Mouse (Mus musculus) midbrain, postnatal 0 days (tissue): Measurements from ENCODE around the gene Foxp1. TPM values are rescaled to one million over a fixed set of nuclear protein-coding genes. Genes with fewer than 3 reads are reported as not detected.

Source experiments
- ATAC-seq: fragments of 200-750 bp; cut with Nextera tagmentation; 2 replicates; pipeline ENCODE4 v1.8.0; 2017; ENCODE audit warnings: moderate number of reproducible peaks, mild to moderate bottlenecking, moderate TSS enrichment, moderate library complexity; ENCODE audit not compliant: low FRiP score
- DNase-seq: peaks from one replicate; pipeline ENCODE4 v3.0.0-alpha.2; 2015; ENCODE audit warnings: low spot score
- H3K27ac ChIP-seq: fragments of 300-500 bp; sonication (generic); 2 replicates; pipeline ENCODE4 v1.5.1; 2014; ENCODE audit warnings: low read depth, mild to moderate bottlenecking, low read length, mixed read lengths
- H3K27me3 ChIP-seq: fragments of 300-500 bp; sonication (generic); 2 replicates; pipeline ENCODE4 v1.6.1; 2014; ENCODE audit warnings: low read length, control low read depth, mixed read lengths; ENCODE audit not compliant: insufficient read depth
- H3K36me3 ChIP-seq: fragments of 300-500 bp; sonication (generic); 2 replicates; pipeline ENCODE4 v1.6.1; 2014; ENCODE audit warnings: low read length, control low read depth, mixed read lengths; ENCODE audit not compliant: insufficient read depth
- H3K4me1 ChIP-seq: fragments of 300-500 bp; sonication (generic); 2 replicates; pipeline ENCODE4 v1.6.1; 2014; ENCODE audit warnings: mild to moderate bottlenecking, control low read depth, antibody characterized with exemption, low read length, mixed read lengths; ENCODE audit not compliant: insufficient read depth
- H3K4me2 ChIP-seq: fragments of 300-500 bp; sonication (generic); 2 replicates; pipeline ENCODE4 v1.6.1; 2014; ENCODE audit warnings: low read depth, mild to moderate bottlenecking, low read length, mixed read lengths; ENCODE audit not compliant: poor library complexity, severe bottlenecking
- H3K4me3 ChIP-seq: fragments of 300-500 bp; sonication (generic); 2 replicates; pipeline ENCODE4 v1.5.1; 2014; ENCODE audit warnings: low read depth, mild to moderate bottlenecking, low read length, moderate library complexity
- H3K9ac ChIP-seq: fragments of 300-500 bp; sonication (generic); replicated peaks from 2 replicates; pipeline ENCODE4 v1.6.1; 2014; ENCODE audit warnings: mild to moderate bottlenecking, low read length, moderate library complexity, mixed read lengths; ENCODE audit not compliant: poor library complexity, severe bottlenecking
- H3K9me3 ChIP-seq: fragments of 300-500 bp; sonication (generic); 2 replicates; pipeline ENCODE4 v1.6.1; 2016; ENCODE audit warnings: low read length, control low read depth
- CTCF ChIP-seq: IDR thresholded peaks from 2 replicates; pipeline ENCODE4 v1.5.1; 2016; ENCODE audit warnings: antibody characterized with exemption, mild to moderate bottlenecking
- WGBS: fragments of 180-500 bp; shearing (Covaris S2); extraction: QIAGEN DNeasy Blood & Tissue Kit; methylation state at CpG from one replicate; pipeline ENCODE4 v1.1.7; 2014; 5-methylcytosine and 5-hydroxymethylcytosine counted together
- polyA plus RNA-seq: library from polyadenylated mRNA; unstranded; fragments of >200 nt; fragmentation: Nextera tagmentation; extraction: Ambion mirVana; gene quantifications from 2 replicates; pipeline ENCODE4 v1.2.1, GENCODE M21; 2015
- total RNA-seq: library from RNA; depleted of rRNA; stranded (reverse); fragments of >200 nt; gene quantifications from 2 replicates; pipeline ENCODE4 v1.2.3, GENCODE M21; 2014

Gene Foxp1
- total and polyA plus RNA-seq, 2 experiments from 2014 or later = 71.1 to 74.3 TPM

- no peak for DNase-seq
- TF ChIP-seq CTCF = no peak
- Histone ChIP-seq H3K4me1 (no peaks in the 10 kb centered on the region), H3K9me3 (no peaks in the 10 kb centered on the region), H3K36me3 (no peaks in the 10 kb centered on the region), H3K9ac (no peak overlapping the region), H3K27ac (no peak overlapping the region), H3K4me2 (no peak overlapping the region), H3K27me3 (no peaks in the 10 kb centered on the region), H3K4me3 (no peak overlapping the region)
- WGBS = 92% methylated on average over 4 of the region's 4 CpGs
- no peak for ATAC-seq
These were observed 75.1 kb downstream of the Foxp1 start for GRCm38 (mm10) chr6:99447447-99447846.

DNA sequence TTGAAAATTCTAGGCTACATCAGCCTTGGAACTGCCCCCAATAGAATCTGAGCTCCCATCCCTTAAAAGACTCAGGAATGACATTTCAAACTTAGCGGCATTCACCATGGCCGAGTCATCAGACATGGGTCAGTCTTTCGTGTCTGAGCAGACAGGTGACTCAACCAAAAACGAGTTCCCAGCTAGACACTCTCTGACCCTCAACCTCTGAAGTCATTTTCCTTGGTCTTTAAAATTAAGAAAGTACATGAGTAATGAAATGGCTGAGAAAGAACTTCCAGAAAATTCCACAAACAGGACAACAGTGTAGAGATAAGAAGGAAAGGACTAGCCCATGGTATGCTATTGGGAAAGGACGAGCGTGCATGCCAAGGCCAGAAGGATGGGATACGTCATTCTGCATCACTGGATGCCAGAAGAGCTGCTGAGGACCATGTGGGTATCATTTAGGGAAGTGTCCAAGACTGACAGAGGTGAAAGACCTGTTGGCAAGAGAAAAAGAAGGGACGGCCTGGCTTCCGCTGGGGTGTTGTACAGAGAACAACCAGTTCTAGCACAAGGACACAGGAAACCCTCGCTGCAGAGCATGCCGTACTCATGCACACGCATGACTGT, 75.6 kb downstream of the Foxp1 start:
- Histone ChIP-seq H3K4me3 (no peak overlapping the region), H3K27me3 (no peaks in the 10 kb centered on the region), H3K9me3 (no peaks in the 10 kb centered on the region), H3K4me1 (no peaks in the 10 kb centered on the region), H3K9ac (no peak overlapping the region), H3K36me3 (no peaks in the 10 kb centered on the region), H3K4me2 (no peak overlapping the region), H3K27ac (no peak overlapping the region)
- ATAC-seq = no peak
- no peak for DNase-seq
- 94% methylated on average over 12 of the region's 12 CpGs for WGBS
- TF ChIP-seq CTCF = no peak

DNA sequence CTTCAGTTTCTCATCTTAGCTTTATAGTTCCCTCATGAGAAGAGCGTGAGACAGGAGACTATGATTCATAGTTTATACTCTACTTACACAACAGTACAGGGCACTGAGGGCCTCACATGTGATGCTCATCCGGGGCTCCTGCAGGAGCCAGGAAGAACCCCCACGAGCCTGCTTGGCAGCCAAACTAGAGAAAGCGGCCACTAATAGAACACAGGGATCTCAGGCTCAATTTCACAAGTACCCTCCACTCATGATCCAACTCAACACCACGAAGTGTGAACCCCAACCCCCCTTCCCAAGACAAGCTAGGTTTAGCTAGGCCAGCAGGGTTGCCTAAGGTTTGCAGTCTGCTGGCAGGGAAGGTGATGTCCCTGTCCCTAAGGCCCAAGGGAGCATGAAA, 79.1 kb downstream of the Foxp1 start:
- ATAC-seq (no peak), DNase-seq (no peak)
- 81% methylated on average over 5 of the region's 5 CpGs for WGBS
- Histone ChIP-seq H3K4me3 (no peak overlapping the region), H3K36me3 (no peaks in the 10 kb centered on the region), H3K4me2 (no peak overlapping the region), H3K4me1 (peaks cover 9% of the 10 kb centered on the region), H3K27me3 (no peaks in the 10 kb centered on the region), H3K9me3 (no peaks in the 10 kb centered on the region), H3K27ac (no peak overlapping the region), H3K9ac (no peak overlapping the region)
- no peak for TF ChIP-seq CTCF

- TF ChIP-seq CTCF = no peak
- H3K9ac ChIP-seq = no peak overlapping the region
- 70% methylated on average over 7 of the region's 7 CpGs for WGBS
These were observed 81.4 kb downstream of the Foxp1 start for GRCm38 (mm10) chr6:99441100-99441499.

DNA sequence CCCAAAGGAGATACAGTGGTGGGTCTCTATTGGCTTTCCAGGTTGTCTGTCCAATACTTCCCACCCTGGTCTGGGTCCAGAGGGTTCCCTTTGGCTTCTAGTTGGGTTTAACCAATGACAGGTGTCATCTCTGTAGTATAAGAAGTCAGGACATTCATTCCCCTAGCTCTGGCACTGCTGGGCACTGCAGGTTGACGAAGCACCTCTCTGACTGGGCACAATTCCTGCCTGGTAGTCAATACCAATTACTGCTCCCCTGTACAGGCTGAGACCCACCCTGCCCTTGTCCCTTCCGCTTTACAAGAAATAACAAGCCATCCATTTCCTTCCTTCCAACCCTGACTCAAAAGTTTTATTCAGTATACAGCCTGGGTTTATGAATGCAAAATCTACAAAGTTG, 81.9 kb downstream of the Foxp1 start:
- no peaks in the 10 kb centered on the region for H3K36me3 ChIP-seq
- H3K27me3 ChIP-seq = no peaks in the 10 kb centered on the region
- no peak for TF ChIP-seq CTCF
- DNase-seq (no peak), ATAC-seq (no peak)
- peaks cover 9% of the 10 kb centered on the region for H3K4me1 ChIP-seq
- no peak overlapping the region for H3K9ac ChIP-seq
- H3K4me2 ChIP-seq = no peak overlapping the region
- 87% methylated on average over 2 of the region's 2 CpGs for WGBS
- H3K4me3 ChIP-seq = no peak overlapping the region
- no peaks in the 10 kb centered on the region for H3K9me3 ChIP-seq
- H3K27ac ChIP-seq = 0 out of 2 replicates have a peak overlapping the region, but pooled peaks have one; percentile 62

More at GRCm38 (mm10) chr6:99441100-99441499, 81.4 kb downstream of the Foxp1 start:
- Histone ChIP-seq H3K4me2 (no peak overlapping the region), H3K4me1 (peaks cover 9% of the 10 kb centered on the region), H3K27ac (no peak overlapping the region), H3K27me3 (no peaks in the 10 kb centered on the region), H3K9me3 (no peaks in the 10 kb centered on the region), H3K36me3 (no peaks in the 10 kb centered on the region), H3K4me3 (no peak overlapping the region)
- DNase-seq (no peak), ATAC-seq (no peak)

- peak; percentile 40 for DNase-seq
- ATAC-seq = no peak
- 8% methylated on average over 9 of the region's 9 CpGs for WGBS
- peak overlapping the region; percentile 62 for H3K27ac ChIP-seq
- H3K9me3 ChIP-seq = no peaks in the 10 kb centered on the region
- H3K4me3 ChIP-seq = no peak overlapping the region
- H3K36me3 ChIP-seq = no peaks in the 10 kb centered on the region
- no peak for TF ChIP-seq CTCF
- H3K4me1 ChIP-seq = peaks cover 9% of the 10 kb centered on the region
- H3K9ac ChIP-seq = no peak overlapping the region
- H3K4me2 ChIP-seq = peak overlapping the region; percentile 22; the same call in 1 of the 2 replicates
- H3K27me3 ChIP-seq = no peaks in the 10 kb centered on the region
These were observed 82.6 kb downstream of the Foxp1 start for GRCm38 (mm10) chr6:99439878-99440361.
